Mouse (Mus musculus): Measurements from ENCODE around the gene Pdia5. TPM values are rescaled to one million over a fixed set of nuclear protein-coding genes. Genes with fewer than 3 reads are reported as not detected.

Gene Pdia5
- total and polyA plus RNA-seq, 3 experiments = not detected

GRCm38 (mm10) chr16:35364063-35364428, 126.6 kb downstream of the Pdia5 start:
- in situ Hi-C loops (cut with MboI; ENCODE audit: low pct_ligation_motif_present, low pct_unique_long_range_greater_than_20kb, low sequenced_read_pairs) (no loop called here), dilution Hi-C loops (cut with MboI; ENCODE audit: extremely low pct_ligation_motif_present, extremely low pct_unique_long_range_greater_than_20kb, low sequenced_read_pairs) (no loop called here)
- Histone ChIP-seq H3K79me2 (replicated peaks; ENCODE audit: control insufficient read depth, extremely low read depth, insufficient read depth, poor library complexity, severe bottlenecking) (no peaks in the 10 kb centered on the region), H3K27ac (ENCODE audit: insufficient read depth, low read depth) (no peak overlapping the region), H3K36me3 (replicated peaks in 1 of 2; ENCODE audit: control insufficient read depth in 1 of 2, insufficient read depth in 1 of 2, low read length in 1 of 2) (peaks cover 0 to 14% of the 10 kb centered on the region in 2 experiments), H3K4me2 (ENCODE audit: insufficient read depth, low read depth, poor library complexity, severe bottlenecking) (peak overlapping the region; percentile 95), H3K9me3 (replicated peaks; ENCODE audit: low read length) (peaks cover 4% of the 10 kb centered on the region), H3K9ac (ENCODE audit: insufficient read depth, low read depth) (no peak overlapping the region), H3K4me1 (ENCODE audit: control insufficient read depth in 1 of 2, insufficient read depth in 2 of 2) (peaks cover 0 to 15% of the 10 kb centered on the region in 2 experiments; a peak in 3 of 4 replicates), H3K4me3 (replicated peaks in 1 of 3; ENCODE audit: low read depth in 2 of 3, low read length in 2 of 3, poor library complexity in 1 of 3) (peak overlapping the region; percentile 39 to 75 (median 43)), H3K27me3 (replicated peaks) (peaks cover 43% of the 10 kb centered on the region)
- TF ChIP-seq RCOR1 (conservative IDR thresholded peaks at IDR 0.05; ENCODE audit: low read depth, low read length) = no peak
- no peak for TF ChIP-seq EP300 (IDR thresholded peaks at IDR 0.05; ENCODE audit: low read length)
- no peak for TF ChIP-seq ZKSCAN1 (IDR thresholded peaks at IDR 0.05; ENCODE audit: borderline replicate concordance, low read depth, low read length)
- TF ChIP-seq ZNF384 (IDR thresholded peaks at IDR 0.05; ENCODE audit: low read depth, low read length) = no peak
- no peak for TF ChIP-seq BHLHE40 (IDR thresholded peaks at IDR 0.05; ENCODE audit: low read depth, low read length)
- TF ChIP-seq HCFC1 (IDR thresholded peaks at IDR 0.05; ENCODE audit: low read depth, low read length) = no peak
- TF ChIP-seq CTCF (conservative IDR thresholded peaks at IDR 0.05 in 1 of 2, IDR thresholded peaks at IDR 0.05 in 1 of 2; ENCODE audit: low read depth in 2 of 2, low read length in 2 of 2) = no peak
- TF ChIP-seq TBP (conservative IDR thresholded peaks at IDR 0.05; ENCODE audit: low read depth, low read length) = no peak
- no peak for TF ChIP-seq RAD21 (IDR thresholded peaks at IDR 0.05; ENCODE audit: low read depth, low read length)
- no peak for DNase-seq (ENCODE audit: extremely low read depth)

- Histone ChIP-seq H3K9me3 (replicated peaks; ENCODE audit: low read length) (peaks cover 4% of the 10 kb centered on the region), H3K4me2 (ENCODE audit: insufficient read depth, low read depth, poor library complexity, severe bottlenecking) (peak within 1 kb of the TSS; percentile 95), H3K4me3 (replicated peaks in 1 of 3; ENCODE audit: low read depth in 2 of 3, low read length in 2 of 3, poor library complexity in 1 of 3) (peak within 1 kb of the TSS; percentile 71 to 81 (median 75)), H3K9ac (ENCODE audit: insufficient read depth, low read depth) (peak within 1 kb of the TSS; percentile 75), H3K36me3 (replicated peaks in 1 of 2; ENCODE audit: control insufficient read depth in 1 of 2, insufficient read depth in 1 of 2, low read length in 1 of 2) (peaks cover 0 to 16% of the 10 kb centered on the region in 2 experiments), H3K27me3 (replicated peaks) (peaks cover 39% of the 10 kb centered on the region), H3K79me2 (replicated peaks; ENCODE audit: control insufficient read depth, extremely low read depth, insufficient read depth, poor library complexity, severe bottlenecking) (no peaks in the 10 kb centered on the region), H3K27ac (ENCODE audit: insufficient read depth, low read depth) (no peak within 1 kb of the TSS), H3K4me1 (ENCODE audit: control insufficient read depth in 1 of 2, insufficient read depth in 2 of 2) (peaks cover 0 to 15% of the 10 kb centered on the region in 2 experiments; a peak in 3 of 4 replicates)
- dilution Hi-C loops (cut with MboI; ENCODE audit: extremely low pct_ligation_motif_present, extremely low pct_unique_long_range_greater_than_20kb, low sequenced_read_pairs) = no loop called here
- in situ Hi-C loops (cut with MboI; ENCODE audit: low pct_ligation_motif_present, low pct_unique_long_range_greater_than_20kb, low sequenced_read_pairs) = no loop called here
- DNase-seq (ENCODE audit: extremely low read depth) = peak; percentile 95
- TF ChIP-seq POLR2A (IDR thresholded peaks at IDR 0.05; ENCODE audit: low read depth, low read length) (peak; percentile 95), ZMIZ1 (IDR thresholded peaks at IDR 0.05; ENCODE audit: low read depth, low read length) (peak; percentile 95), KAT2A (IDR thresholded peaks at IDR 0.05; ENCODE audit: insufficient replicate concordance, low read length) (peak; percentile 71; the same call in 1 of the 2 replicates), ZNF384 (IDR thresholded peaks at IDR 0.05; ENCODE audit: low read depth, low read length) (no peak), NRF1 (IDR thresholded peaks at IDR 0.05; ENCODE audit: low read depth, low read length) (peak; percentile 83), MAX (IDR thresholded peaks at IDR 0.05; ENCODE audit: low read length) (peak; percentile 71), MAZ (IDR thresholded peaks at IDR 0.05; ENCODE audit: low read depth, low read length) (0 out of 2 replicates have a peak, but pooled peaks have one; percentile 49), MYC (IDR thresholded peaks at IDR 0.05; ENCODE audit: low read depth, low read length) (peak; percentile 52; the same call in 1 of the 2 replicates), MXI1 (IDR thresholded peaks at IDR 0.05; ENCODE audit: low read depth, low read length) (peak; percentile 76; the same call in 1 of the 2 replicates), EP300 (IDR thresholded peaks at IDR 0.05; ENCODE audit: low read length) (no peak), TCF12 (IDR thresholded peaks at IDR 0.05; ENCODE audit: low read depth, low read length) (peak; percentile 85), SIN3A (IDR thresholded peaks at IDR 0.05; ENCODE audit: low read length) (peak; percentile 85), JUN (IDR thresholded peaks at IDR 0.05; ENCODE audit: insufficient read depth, low read depth, low read length) (no peak), UBTF (IDR thresholded peaks at IDR 0.05; ENCODE audit: low read depth, low read length) (peak; percentile 85; the same call in 1 of the 2 replicates), HCFC1 (IDR thresholded peaks at IDR 0.05; ENCODE audit: low read depth, low read length) (peak; percentile 80), NELFE (IDR thresholded peaks at IDR 0.05; ENCODE audit: low read depth, low read length) (peak; percentile 90), USF2 (conservative IDR thresholded peaks at IDR 0.05; ENCODE audit: low read depth, low read length) (no peak), ZKSCAN1 (IDR thresholded peaks at IDR 0.05; ENCODE audit: borderline replicate concordance, low read depth, low read length) (no peak), CHD2 (IDR thresholded peaks at IDR 0.05; ENCODE audit: low read length) (peak; percentile 72), USF1 (IDR thresholded peaks at IDR 0.05; ENCODE audit: low read depth, low read length) (no peak), IRF4 (IDR thresholded peaks at IDR 0.05; ENCODE audit: low read depth, low read length) (peak; percentile 72; the same call in 1 of the 2 replicates), ETS1 (conservative IDR thresholded peaks at IDR 0.05; ENCODE audit: low read depth, low read length) (peak; percentile 41; the same call in 1 of the 2 replicates), ELF1 (IDR thresholded peaks at IDR 0.05; ENCODE audit: low read depth, low read length) (peak; percentile 73), E2F4 (IDR thresholded peaks at IDR 0.05; ENCODE audit: insufficient replicate concordance, low read depth, low read length) (peak; percentile 28; the same call in 1 of the 2 replicates), CTCF (conservative IDR thresholded peaks at IDR 0.05 in 1 of 2, IDR thresholded peaks at IDR 0.05 in 1 of 2; ENCODE audit: low read depth in 2 of 2, low read length in 2 of 2) (0 out of 4 replicates have a peak, but pooled peaks of 1 of the 2 experiments have one; percentile 13)
Measured at GRCm38 (mm10) chr16:35363150-35364062, 127.3 kb downstream of the Pdia5 start, which contains the start of gene Sec22a. TSS of gene Sec22a (minus strand) at chr16:35363918.

All from CH12.LX (cell line).